Mouse (Mus musculus) spleen, adult 2 months (tissue): ENCODE data around the gene Crim1. TPM values are rescaled to one million over a fixed set of nuclear protein-coding genes. Genes with fewer than 3 reads are reported as not detected.

ENCODE experiments used
- DNase-seq, 2 experiments: peaks; one replicate each; pipeline versions ENCODE4 v3.0.0 to v3.0.0-alpha.2; 2012 to 2021; ENCODE audit warnings: low spot score in 2 of 2, low read depth in 1 of 2
- H3K27ac ChIP-seq: fragments of 200-500 bp; 2 replicates; pipeline ENCODE4 v1.5.1; 2012; ENCODE audit warnings: low read length, inconsistent platforms; ENCODE audit not compliant: insufficient read depth
- H3K27me3 ChIP-seq: fragments of 200-500 bp; 2 replicates; pipeline ENCODE4 v1.6.1; 2012; ENCODE audit warnings: mild to moderate bottlenecking, moderate library complexity, low read length, inconsistent platforms; ENCODE audit not compliant: control insufficient read depth, insufficient read depth
- H3K36me3 ChIP-seq: fragments of 200-500 bp; 2 replicates; pipeline ENCODE4 v1.6.1; 2012; ENCODE audit warnings: mild to moderate bottlenecking, low read length, inconsistent platforms; ENCODE audit not compliant: control insufficient read depth, insufficient read depth
- H3K4me1 ChIP-seq: fragments of 200-500 bp; 2 replicates; pipeline ENCODE4 v1.6.1; 2011; ENCODE audit warnings: inconsistent platforms; ENCODE audit not compliant: control insufficient read depth, insufficient read depth, insufficient read length
- H3K4me3 ChIP-seq: fragments of 200-500 bp; 2 replicates; pipeline ENCODE4 v1.5.1; 2011; ENCODE audit warnings: mild to moderate bottlenecking, inconsistent platforms; ENCODE audit not compliant: insufficient read depth, insufficient read length; ENCODE audit errors: extremely low read depth
- CTCF ChIP-seq: fragments of 200-500 bp; IDR thresholded peaks from 2 replicates; pipeline ENCODE4 v1.5.1; 2011; ENCODE audit warnings: mild to moderate bottlenecking, inconsistent platforms; ENCODE audit not compliant: insufficient read depth, insufficient read length, insufficient replicate concordance; ENCODE audit errors: extremely low read depth
- POLR2A ChIP-seq: fragments of 200-500 bp; IDR thresholded peaks from 2 replicates; pipeline ENCODE4 v1.6.1; 2011; ENCODE audit warnings: low read depth, low read length, inconsistent platforms
- WGBS: fragments of 180-500 bp; shearing (Covaris S2); methylation state at CpG from one replicate; pipeline ENCODE4 v1.1.7; 2018; 5-methylcytosine and 5-hydroxymethylcytosine counted together
- polyA plus RNA-seq: library from polyadenylated mRNA; depleted of rRNA; stranded (reverse); fragments of >200 nt; gene quantifications from 2 replicates; pipeline ENCODE4 v1.2.3, GENCODE M21; 2012

Crim1 gene
- polyA plus RNA-seq, 1 experiment, result 20.5 TPM

DNA sequence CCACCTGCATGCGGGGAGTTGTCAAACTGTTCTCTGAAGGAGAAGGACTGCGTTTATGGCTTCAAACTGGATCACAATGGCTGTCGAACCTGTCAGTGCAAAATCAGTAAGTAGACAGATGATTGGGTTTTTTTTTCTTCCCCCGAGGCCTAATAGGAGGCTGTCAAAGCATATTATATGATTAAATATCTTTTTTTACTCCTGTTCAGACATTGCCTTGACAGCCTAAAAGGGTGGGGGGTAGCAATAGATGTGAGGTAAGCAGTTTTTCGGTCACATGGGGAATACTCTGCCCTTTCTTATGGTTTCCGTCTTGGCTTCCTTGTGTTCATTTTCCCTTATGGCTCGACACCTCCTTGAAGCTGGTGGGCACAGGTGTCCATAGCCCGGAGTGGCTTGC is 135.2 kb downstream of the Crim1 start:
- H3K27ac ChIP-seq, result no peak overlapping the region

DNA sequence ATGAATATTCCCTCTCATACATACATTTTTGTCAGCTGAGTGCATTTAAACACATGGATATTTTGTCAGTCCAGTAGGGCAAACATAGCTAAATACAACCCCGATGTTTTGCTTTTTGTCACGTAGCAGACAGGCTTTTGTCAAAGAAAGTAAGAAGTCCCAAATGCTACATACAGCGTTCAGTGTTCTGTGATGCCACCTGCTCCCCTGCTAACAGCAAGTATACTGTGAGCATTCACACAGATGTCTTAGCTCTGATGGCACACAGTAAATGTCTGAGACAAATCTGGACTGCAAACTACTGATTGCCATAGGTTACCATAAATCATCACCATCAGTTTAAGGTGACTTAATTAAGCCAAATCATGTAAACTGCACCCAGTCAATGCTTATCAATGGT is 143.6 kb downstream of the Crim1 start:
- WGBS, result 94% methylated on average over 3 of the region's 3 CpGs
- DNase-seq, result no peak

More for the DNA sequence above, 135.2 kb downstream of the Crim1 start:
- no peak for DNase-seq
- TF ChIP-seq POLR2A (no peak), CTCF (no peak)
- no peaks in the 10 kb centered on the region for H3K27me3 ChIP-seq
- no peaks in the 10 kb centered on the region for H3K4me1 ChIP-seq
- no peak overlapping the region for H3K4me3 ChIP-seq
- 93% methylated on average over 8 of the region's 8 CpGs for WGBS
- no peaks in the 10 kb centered on the region for H3K36me3 ChIP-seq

DNA sequence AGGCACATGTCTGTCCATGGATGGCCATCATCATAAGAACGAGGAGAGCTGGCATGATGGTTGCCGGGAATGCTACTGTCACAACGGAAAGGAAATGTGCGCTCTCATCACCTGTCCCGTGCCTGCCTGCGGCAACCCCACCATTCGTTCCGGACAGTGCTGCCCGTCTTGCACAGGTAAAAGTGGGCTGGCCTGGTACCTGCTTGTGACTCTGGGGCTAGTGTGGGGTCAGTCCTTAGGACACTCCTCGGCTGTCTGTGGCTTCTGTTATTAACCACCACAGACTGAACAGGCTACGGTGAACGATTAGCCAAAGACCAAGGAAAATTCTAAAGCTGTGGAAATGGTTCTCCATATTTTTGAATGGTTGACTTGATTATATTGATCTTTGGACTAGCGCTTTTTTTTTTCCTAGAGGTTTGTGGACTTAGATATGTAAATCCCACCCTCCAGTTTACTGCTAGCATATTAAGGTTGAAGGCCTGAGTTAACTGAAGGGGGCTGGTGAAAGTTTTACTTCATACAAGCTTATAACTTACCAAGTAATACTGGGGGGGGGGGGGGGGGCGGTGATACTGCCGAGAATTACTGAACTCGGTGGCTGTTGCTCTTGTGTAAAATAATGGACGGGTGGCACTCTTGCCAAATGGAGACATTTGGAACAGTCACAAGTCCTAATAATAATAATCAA is 147.2 kb downstream of the Crim1 start:
- no peak overlapping the region for H3K4me3 ChIP-seq
- H3K27me3 ChIP-seq, result no peaks in the 10 kb centered on the region
- H3K27ac ChIP-seq, result no peak overlapping the region
- TF ChIP-seq POLR2A, result no peak
- H3K4me1 ChIP-seq, result peaks cover 11% of the 10 kb centered on the region; the same call in 1 of the 2 replicates
- no peak for DNase-seq
- H3K36me3 ChIP-seq, result no peaks in the 10 kb centered on the region
- WGBS, result 95% methylated on average over 17 of the region's 17 CpGs

More for the DNA sequence above, 143.6 kb downstream of the Crim1 start:
- Histone ChIP-seq H3K4me3 (no peak overlapping the region), H3K27me3 (no peaks in the 10 kb centered on the region), H3K36me3 (no peaks in the 10 kb centered on the region), H3K4me1 (peaks cover 3% of the 10 kb centered on the region; the same call in 1 of the 2 replicates), H3K27ac (no peak overlapping the region)
- no peak for TF ChIP-seq CTCF
- TF ChIP-seq POLR2A, result no peak

DNA sequence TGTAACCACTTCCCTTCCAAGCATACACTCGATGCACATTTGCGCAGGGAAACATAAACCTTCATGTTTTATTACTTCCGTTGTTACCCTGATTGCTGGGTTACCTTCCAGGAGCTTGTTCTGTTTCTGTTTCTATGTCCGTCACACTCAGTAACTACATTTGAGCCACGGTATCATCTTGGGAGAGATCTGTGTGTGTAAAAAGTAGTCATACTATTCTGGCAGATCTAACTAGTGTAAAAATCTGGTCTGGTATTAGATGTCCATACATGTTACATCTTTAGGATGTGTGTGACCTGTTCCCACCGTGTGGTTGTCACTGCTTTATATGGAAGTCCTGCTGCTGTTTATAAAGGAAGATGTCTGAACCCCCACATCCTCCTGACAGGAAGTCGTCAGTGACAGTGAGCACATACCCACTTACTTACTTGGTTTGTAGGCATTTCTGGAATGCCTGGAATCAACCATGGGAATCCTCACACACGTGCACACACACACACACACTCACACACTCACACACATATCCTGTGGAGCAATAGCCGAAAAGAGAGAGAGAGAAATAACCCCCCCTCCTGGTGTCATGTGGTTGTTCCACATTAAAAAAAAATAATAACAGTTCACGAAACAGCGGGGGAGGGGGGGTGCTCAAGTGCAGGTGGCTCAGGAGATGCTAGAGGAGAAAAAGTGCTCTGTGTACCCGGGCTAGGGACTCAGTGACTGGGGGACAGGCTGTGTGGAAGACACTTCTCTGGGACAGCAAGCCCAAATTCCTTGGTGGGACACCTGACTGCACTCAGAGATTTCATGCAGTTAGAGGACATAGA is 151.8 kb downstream of the Crim1 start:
- Histone ChIP-seq H3K27ac (peak overlapping the region; percentile 68), H3K4me3 (no peak overlapping the region), H3K36me3 (no peaks in the 10 kb centered on the region; the same call in 1 of the 2 replicates), H3K27me3 (no peaks in the 10 kb centered on the region), H3K4me1 (peaks cover 13% of the 10 kb centered on the region; the same call in 1 of the 2 replicates)
- 29% methylated on average over 12 of the region's 12 CpGs for WGBS
- TF ChIP-seq POLR2A (no peak), CTCF (no peak)
- DNase-seq, result peak; percentile 28 to 61

GRCm38 (mm10) chr17:78352500-78352855 is 152.4 kb downstream of the Crim1 start:
- Histone ChIP-seq H3K4me1 (peaks cover 13% of the 10 kb centered on the region; the same call in 1 of the 2 replicates), H3K27ac (peak overlapping the region; percentile 68), H3K36me3 (no peaks in the 10 kb centered on the region; the same call in 1 of the 2 replicates), H3K4me3 (no peak overlapping the region), H3K27me3 (no peaks in the 10 kb centered on the region)
- TF ChIP-seq CTCF, result no peak
- no peak for TF ChIP-seq POLR2A
- peak in 1 of 2 experiments; percentile 14 for DNase-seq
- WGBS, result 34% methylated on average over 3 of the region's 3 CpGs

GRCm38 (mm10) chr17:78354411-78354810 is 154.4 kb downstream of the Crim1 start:
- H3K4me1 ChIP-seq, result peaks cover 10% of the 10 kb centered on the region; the same call in 1 of the 2 replicates
- no peak overlapping the region for H3K4me3 ChIP-seq
- no peak overlapping the region for H3K27ac ChIP-seq
- WGBS, result 81% methylated on average over 2 of the region's 2 CpGs
- H3K27me3 ChIP-seq, result no peaks in the 10 kb centered on the region
- no peak for DNase-seq
- TF ChIP-seq CTCF, result no peak
- no peaks in the 10 kb centered on the region; the same call in 1 of the 2 replicates for H3K36me3 ChIP-seq

- H3K4me1 ChIP-seq, result peaks cover 10% of the 10 kb centered on the region; the same call in 1 of the 2 replicates
- WGBS, result 95% methylated on average over 12 of the region's 12 CpGs
- TF ChIP-seq POLR2A (no peak), CTCF (no peak)
- H3K4me3 ChIP-seq, result no peak overlapping the region
- H3K27ac ChIP-seq, result no peak overlapping the region
- DNase-seq, result no peak
- no peaks in the 10 kb centered on the region for H3K27me3 ChIP-seq
- no peaks in the 10 kb centered on the region; the same call in 1 of the 2 replicates for H3K36me3 ChIP-seq
Observed at GRCm38 (mm10) chr17:78354871-78355270, 154.8 kb downstream of the Crim1 start.
